Mouse (Mus musculus): ENCODE data around the gene Sco2. TPM values are rescaled to one million over a fixed set of nuclear protein-coding genes. Genes with fewer than 3 reads are reported as not detected.

Sco2 gene
- polyA plus RNA-seq (2014; fragmentation: Nextera tagmentation; extraction: Ambion mirVana), result 8.1 and 9.7 TPM in 2 replicates

DNA sequence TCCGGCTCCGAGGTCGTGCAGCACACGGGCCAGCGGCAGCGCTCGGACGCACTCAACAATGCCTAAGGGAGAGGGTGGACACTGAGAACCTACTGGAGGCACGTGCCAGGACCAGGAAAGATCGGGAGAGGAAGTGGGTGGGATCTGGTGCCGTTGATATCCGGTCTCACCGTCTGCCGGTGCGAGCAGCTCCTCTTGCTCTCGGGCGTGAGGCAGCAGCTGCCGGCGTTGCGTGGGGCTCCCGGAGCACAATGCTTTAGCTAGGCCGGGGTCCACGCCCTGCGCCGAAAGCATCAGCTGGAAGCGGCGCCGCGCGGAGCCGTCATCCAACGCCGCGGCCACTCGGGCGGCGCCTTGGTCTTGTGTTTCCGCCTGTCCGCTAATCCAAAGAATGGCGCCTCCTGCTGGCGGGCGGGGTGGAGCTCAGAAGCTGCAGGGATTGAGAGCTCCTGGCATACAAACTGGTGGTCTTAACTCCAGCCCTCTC lies at the start of gene Sco2:
Sco2 (minus strand) TSS at position 85 of the 487 bp plus-strand sequence.
- peaks cover 31% of the 10 kb centered on the region for H3K36me3 ChIP-seq (ENCODE audit: control insufficient read depth, insufficient read depth, low read length)
- H3K9ac ChIP-seq (ENCODE audit: low read depth, low read length), result peak within 1 kb of the TSS; percentile 78
- under 1% methylated on average over 42 of the region's 42 CpGs for WGBS
- no peaks in the 10 kb centered on the region for H3K9me3 ChIP-seq (ENCODE audit: control insufficient read depth, low read length)
- peak within 1 kb of the TSS; percentile 64 for H3K4me3 ChIP-seq (ENCODE audit: low read depth, low read length)
- DNase-seq (ENCODE audit: low spot score) (peak; percentile 97), ATAC-seq (replicated peaks; ENCODE audit: low FRiP score) (peak; percentile 76)
- H3K27ac ChIP-seq (ENCODE audit: low read depth, low read length), result peak within 1 kb of the TSS; percentile 89
- H3K4me2 ChIP-seq, result peak within 1 kb of the TSS; percentile 64
- H3K4me1 ChIP-seq (replicated peaks; ENCODE audit: control insufficient read depth, insufficient read depth, low read length), result peaks cover 19% of the 10 kb centered on the region
- peaks cover 28% of the 10 kb centered on the region for H3K27me3 ChIP-seq (replicated peaks; ENCODE audit: control insufficient read depth, insufficient read depth, low read length)

DNA sequence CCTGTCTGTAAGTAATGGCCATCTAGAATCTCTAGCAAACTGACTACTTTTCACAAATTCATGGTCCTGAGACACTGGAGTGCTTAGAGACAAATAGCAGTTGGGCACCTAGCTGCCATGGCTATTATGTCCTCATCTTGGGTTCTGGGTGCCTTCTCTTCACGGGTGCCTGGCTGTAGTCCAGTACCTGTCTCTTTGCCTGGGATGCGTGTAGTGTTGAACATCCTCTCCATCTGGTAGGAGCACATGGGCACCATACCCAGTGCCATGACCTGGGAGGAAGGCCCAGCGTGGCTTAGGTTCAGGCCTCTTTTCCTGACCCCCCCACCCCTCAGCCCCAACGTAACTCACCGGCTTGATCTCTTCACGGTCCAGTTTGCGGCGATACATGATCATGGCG lies 48.3 kb upstream of the Sco2 start:
- Histone ChIP-seq H3K27ac (ENCODE audit: low read depth, low read length) (no peak overlapping the region), H3K27me3 (replicated peaks; ENCODE audit: control insufficient read depth, insufficient read depth, low read length) (no peaks in the 10 kb centered on the region), H3K4me2 (no peak overlapping the region), H3K4me3 (ENCODE audit: low read depth, low read length) (no peak overlapping the region), H3K36me3 (ENCODE audit: control insufficient read depth, insufficient read depth, low read length) (peaks cover 8% of the 10 kb centered on the region; the same call in 1 of the 2 replicates), H3K4me1 (replicated peaks; ENCODE audit: control insufficient read depth, insufficient read depth, low read length) (peaks cover 3% of the 10 kb centered on the region), H3K9ac (ENCODE audit: low read depth, low read length) (no peak overlapping the region), H3K9me3 (ENCODE audit: control insufficient read depth, low read length) (no peaks in the 10 kb centered on the region)
- ATAC-seq (replicated peaks; ENCODE audit: low FRiP score), result no peak
- DNase-seq (ENCODE audit: low spot score), result no peak
- 90% methylated on average over 9 of the region's 9 CpGs for WGBS

DNA sequence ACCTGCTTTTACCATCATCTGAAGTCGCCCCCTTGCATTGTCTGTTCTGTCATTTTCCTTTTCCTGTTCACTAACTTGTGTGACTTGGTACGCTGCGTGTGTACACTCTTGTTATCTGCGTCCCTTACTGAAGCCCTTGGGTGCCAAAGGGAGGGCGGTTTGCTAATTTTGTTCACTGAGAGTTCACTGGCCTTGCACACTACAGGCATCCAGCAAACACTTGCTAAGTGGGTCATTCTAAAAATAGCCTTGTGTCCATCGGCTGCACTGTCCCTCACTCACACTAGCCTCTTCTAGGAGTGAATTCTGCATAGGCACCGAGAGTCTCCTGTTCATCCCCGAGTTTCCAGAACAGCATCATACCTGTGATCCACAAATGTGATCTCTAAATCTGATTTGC lies 41.6 kb upstream of the Sco2 start:
- WGBS, result 84% methylated on average over 8 of the region's 8 CpGs
- no peaks in the 10 kb centered on the region for H3K27me3 ChIP-seq (replicated peaks; ENCODE audit: control insufficient read depth, insufficient read depth, low read length)
- H3K36me3 ChIP-seq (ENCODE audit: control insufficient read depth, insufficient read depth, low read length), result peaks cover 7% of the 10 kb centered on the region; the same call in 1 of the 2 replicates
- H3K9me3 ChIP-seq (ENCODE audit: control insufficient read depth, low read length), result no peaks in the 10 kb centered on the region
- no peak for DNase-seq (ENCODE audit: low spot score)
- H3K4me3 ChIP-seq (ENCODE audit: low read depth, low read length), result no peak overlapping the region
- H3K4me1 ChIP-seq (replicated peaks; ENCODE audit: control insufficient read depth, insufficient read depth, low read length), result no peaks in the 10 kb centered on the region
- ATAC-seq (replicated peaks; ENCODE audit: low FRiP score), result no peak
- no peak overlapping the region for H3K4me2 ChIP-seq
- H3K9ac ChIP-seq (ENCODE audit: low read depth, low read length), result no peak overlapping the region
- no peak overlapping the region for H3K27ac ChIP-seq (ENCODE audit: low read depth, low read length)

DNA sequence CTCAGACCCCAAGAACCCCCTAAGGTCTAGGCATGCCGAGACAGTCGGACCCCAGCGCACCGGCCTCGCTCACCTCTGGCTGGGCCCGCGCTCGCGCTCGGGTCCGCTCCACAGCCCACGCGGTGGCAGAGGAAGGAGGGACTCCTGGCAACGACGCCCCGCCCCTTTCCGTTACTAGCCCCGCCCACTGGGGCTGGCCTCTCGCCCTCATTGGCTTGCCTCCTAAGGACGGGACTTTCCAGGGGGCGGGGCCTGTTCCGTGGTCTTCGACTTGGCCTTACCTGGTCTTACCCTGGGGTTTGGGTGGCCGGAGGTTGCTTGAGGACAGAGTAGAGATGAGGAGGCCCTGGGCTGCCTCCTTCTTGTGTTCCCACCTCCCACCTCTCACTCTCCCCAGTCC lies 36.5 kb upstream of the Sco2 start, which contains the start of gene Syce3:
Syce3 (minus strand) TSS at position 386 of the 400 bp plus-strand sequence.
- H3K9me3 ChIP-seq (ENCODE audit: control insufficient read depth, low read length), result 0 out of 2 replicates have a peak, but pooled peaks cover 3% of the 10 kb centered on the region
- no peaks in the 10 kb centered on the region for H3K4me1 ChIP-seq (replicated peaks; ENCODE audit: control insufficient read depth, insufficient read depth, low read length)
- H3K9ac ChIP-seq (ENCODE audit: low read depth, low read length), result no peak within 1 kb of the TSS
- H3K4me3 ChIP-seq (ENCODE audit: low read depth, low read length), result no peak within 1 kb of the TSS
- no peak within 1 kb of the TSS for H3K4me2 ChIP-seq
- 0 out of 2 replicates have a peak, but pooled peaks have one; percentile 26 for ATAC-seq (replicated peaks; ENCODE audit: low FRiP score)
- WGBS, result 73% methylated on average over 23 of the region's 24 CpGs
- H3K27ac ChIP-seq (ENCODE audit: low read depth, low read length), result no peak within 1 kb of the TSS
- no peaks in the 10 kb centered on the region for H3K27me3 ChIP-seq (replicated peaks; ENCODE audit: control insufficient read depth, insufficient read depth, low read length)
- no peaks in the 10 kb centered on the region for H3K36me3 ChIP-seq (ENCODE audit: control insufficient read depth, insufficient read depth, low read length)
- DNase-seq (ENCODE audit: low spot score), result no peak

DNA sequence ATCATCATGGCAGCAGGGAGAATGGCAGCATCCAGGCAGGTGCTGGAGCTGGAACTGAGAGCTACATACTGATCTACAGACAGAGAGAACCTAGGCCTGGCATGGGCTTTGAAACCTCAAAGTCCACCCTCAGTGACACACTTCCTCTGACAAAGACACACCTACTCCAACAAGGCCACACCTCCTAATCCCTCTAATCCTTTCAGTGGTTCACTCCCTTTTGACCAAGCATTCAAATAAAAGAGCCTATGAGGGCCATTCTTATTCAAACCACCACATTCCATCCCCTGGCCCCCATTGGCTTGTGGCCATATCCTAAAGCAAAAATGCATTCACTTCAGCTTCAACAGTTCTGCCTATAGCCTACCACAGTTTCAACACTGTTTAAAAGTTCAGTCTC lies 33.0 kb upstream of the Sco2 start:
- no peaks in the 10 kb centered on the region for H3K27me3 ChIP-seq (replicated peaks; ENCODE audit: control insufficient read depth, insufficient read depth, low read length)
- no peak overlapping the region for H3K4me2 ChIP-seq
- no peaks in the 10 kb centered on the region for H3K36me3 ChIP-seq (ENCODE audit: control insufficient read depth, insufficient read depth, low read length)
- ATAC-seq (replicated peaks; ENCODE audit: low FRiP score), result no peak
- no peaks in the 10 kb centered on the region for H3K4me1 ChIP-seq (replicated peaks; ENCODE audit: control insufficient read depth, insufficient read depth, low read length)
- H3K9ac ChIP-seq (ENCODE audit: low read depth, low read length), result no peak overlapping the region
- DNase-seq (ENCODE audit: low spot score), result no peak
- no peak overlapping the region for H3K4me3 ChIP-seq (ENCODE audit: low read depth, low read length)
- 0 out of 2 replicates have a peak, but pooled peaks cover 3% of the 10 kb centered on the region for H3K9me3 ChIP-seq (ENCODE audit: control insufficient read depth, low read length)
- H3K27ac ChIP-seq (ENCODE audit: low read depth, low read length), result no peak overlapping the region

DNA sequence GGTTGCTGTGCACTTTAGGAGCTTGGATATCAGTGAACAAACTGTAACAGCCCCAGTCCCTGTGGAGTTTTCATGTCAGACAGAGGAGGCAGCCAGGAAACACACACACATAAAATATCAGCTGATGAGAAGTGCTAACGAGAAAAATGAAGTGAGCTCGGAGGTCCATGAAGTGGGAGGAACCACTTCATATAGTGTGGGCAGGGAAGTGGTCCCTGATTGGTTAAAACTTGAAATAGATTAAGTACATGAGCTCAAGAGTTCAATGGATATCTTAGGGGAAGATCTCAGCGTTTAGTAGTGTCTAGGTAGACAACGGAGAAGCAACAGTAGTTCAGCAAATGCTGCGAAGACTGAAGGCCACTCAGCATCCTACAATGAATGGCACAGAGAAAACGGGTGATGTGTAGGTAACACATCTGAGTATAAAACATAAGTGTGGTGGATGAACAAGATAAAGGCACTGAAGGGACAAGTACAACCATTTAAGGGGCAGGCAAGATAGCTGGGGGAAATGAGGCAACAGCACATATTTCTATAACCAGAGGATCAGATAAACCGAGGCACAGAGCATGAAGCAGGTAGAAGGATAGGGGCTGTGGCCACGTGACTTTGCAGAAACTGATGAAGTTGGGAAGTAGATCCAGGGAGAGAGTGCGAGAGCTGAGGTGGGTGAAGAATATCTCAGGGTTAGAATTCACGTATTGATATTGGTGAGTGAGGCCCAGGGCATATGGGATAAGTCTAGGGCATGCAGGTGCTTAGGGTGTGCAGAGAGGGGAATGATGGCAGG lies 31.4 kb upstream of the Sco2 start:
- H3K4me1 ChIP-seq (replicated peaks; ENCODE audit: control insufficient read depth, insufficient read depth, low read length), result no peaks in the 10 kb centered on the region
- no peaks in the 10 kb centered on the region for H3K27me3 ChIP-seq (replicated peaks; ENCODE audit: control insufficient read depth, insufficient read depth, low read length)
- H3K27ac ChIP-seq (ENCODE audit: low read depth, low read length), result no peak overlapping the region
- no peak overlapping the region for H3K4me2 ChIP-seq
- 0 out of 2 replicates have a peak, but pooled peaks cover under 1% of the 10 kb centered on the region for H3K9me3 ChIP-seq (ENCODE audit: control insufficient read depth, low read length)
- no peak overlapping the region for H3K9ac ChIP-seq (ENCODE audit: low read depth, low read length)
- H3K4me3 ChIP-seq (ENCODE audit: low read depth, low read length), result no peak overlapping the region
- DNase-seq (ENCODE audit: low spot score), result no peak
- WGBS, result 74% methylated on average over 10 of the region's 10 CpGs
- H3K36me3 ChIP-seq (ENCODE audit: control insufficient read depth, insufficient read depth, low read length), result no peaks in the 10 kb centered on the region
- ATAC-seq (replicated peaks; ENCODE audit: low FRiP score), result no peak

DNA sequence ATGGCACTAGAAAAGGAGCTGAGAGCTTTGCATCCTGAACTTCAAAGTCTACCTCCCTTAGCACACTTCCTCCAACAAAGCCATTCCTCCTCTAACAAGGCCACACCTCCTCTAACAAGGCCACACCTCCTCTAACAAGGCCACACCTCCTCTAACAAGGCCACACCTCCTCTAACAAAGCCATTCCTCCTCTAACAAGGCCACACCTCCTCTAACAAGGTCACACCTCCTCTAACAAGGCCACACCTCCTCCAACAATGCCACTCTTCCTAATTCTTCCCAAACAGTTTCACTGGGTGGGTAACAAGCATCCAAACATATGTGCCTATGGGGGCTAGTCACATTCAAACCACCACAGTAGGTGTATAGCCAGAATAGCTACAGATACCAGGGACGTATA lies 28.8 kb upstream of the Sco2 start:
- Histone ChIP-seq H3K4me2 (no peak overlapping the region), H3K27ac (ENCODE audit: low read depth, low read length) (no peak overlapping the region), H3K9me3 (ENCODE audit: control insufficient read depth, low read length) (no peaks in the 10 kb centered on the region), H3K36me3 (ENCODE audit: control insufficient read depth, insufficient read depth, low read length) (no peaks in the 10 kb centered on the region), H3K27me3 (replicated peaks; ENCODE audit: control insufficient read depth, insufficient read depth, low read length) (no peaks in the 10 kb centered on the region), H3K4me3 (ENCODE audit: low read depth, low read length) (no peak overlapping the region), H3K9ac (ENCODE audit: low read depth, low read length) (no peak overlapping the region), H3K4me1 (replicated peaks; ENCODE audit: control insufficient read depth, insufficient read depth, low read length) (no peaks in the 10 kb centered on the region)
- WGBS, result 86% methylated on average over 1 of the region's 1 CpGs
- DNase-seq (ENCODE audit: low spot score), result no peak
- no peak for ATAC-seq (replicated peaks; ENCODE audit: low FRiP score)

DNA sequence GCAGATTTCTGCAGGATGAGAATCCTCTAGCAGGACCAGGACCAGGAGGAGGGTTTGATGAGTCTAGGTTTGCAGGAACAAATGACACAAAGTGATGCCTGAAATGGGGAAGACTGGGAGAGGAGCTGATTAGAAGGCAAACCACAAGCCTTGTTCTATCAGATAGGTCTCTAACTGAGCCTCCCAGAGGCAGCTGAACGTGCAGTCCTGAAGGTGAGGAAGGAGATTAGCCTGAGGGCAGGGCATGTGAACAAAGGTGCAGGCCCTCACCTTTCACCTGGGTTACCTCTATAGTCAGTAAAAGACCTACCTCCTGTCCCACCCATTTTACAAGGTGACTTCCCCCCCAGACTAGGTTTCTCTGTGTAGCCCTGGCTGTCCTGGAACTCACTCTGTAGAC lies 26.1 kb upstream of the Sco2 start:
- Histone ChIP-seq H3K4me2 (no peak overlapping the region), H3K36me3 (ENCODE audit: control insufficient read depth, insufficient read depth, low read length) (no peaks in the 10 kb centered on the region), H3K27me3 (replicated peaks; ENCODE audit: control insufficient read depth, insufficient read depth, low read length) (no peaks in the 10 kb centered on the region), H3K9ac (ENCODE audit: low read depth, low read length) (no peak overlapping the region), H3K4me1 (replicated peaks; ENCODE audit: control insufficient read depth, insufficient read depth, low read length) (no peaks in the 10 kb centered on the region), H3K9me3 (ENCODE audit: control insufficient read depth, low read length) (no peaks in the 10 kb centered on the region), H3K4me3 (ENCODE audit: low read depth, low read length) (no peak overlapping the region), H3K27ac (ENCODE audit: low read depth, low read length) (no peak overlapping the region)
- WGBS, result 35% methylated on average over 1 of the region's 1 CpGs
- no peak for DNase-seq (ENCODE audit: low spot score)
- no peak for ATAC-seq (replicated peaks; ENCODE audit: low FRiP score)

DNA sequence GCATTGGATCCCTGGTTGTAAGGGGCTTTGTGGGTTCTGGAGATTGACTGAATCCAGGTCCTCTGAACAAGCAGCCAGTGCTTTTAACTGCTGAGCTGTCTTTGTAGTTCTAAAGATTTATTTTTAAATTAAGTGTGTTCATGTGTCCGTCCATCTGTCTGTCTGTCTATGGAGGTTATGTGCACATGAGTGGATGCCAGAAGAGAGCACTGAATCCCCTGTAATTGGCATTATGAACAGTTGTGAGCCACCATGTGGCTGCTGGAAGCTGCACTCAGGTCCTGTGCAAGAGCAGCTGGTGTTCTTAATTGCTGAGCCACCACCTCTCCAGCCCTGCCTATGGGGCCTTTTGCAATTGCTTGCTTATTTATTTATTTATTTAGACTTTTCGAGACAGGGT lies 24.5 kb upstream of the Sco2 start:
- Histone ChIP-seq H3K4me3 (ENCODE audit: low read depth, low read length) (no peak overlapping the region), H3K9me3 (ENCODE audit: control insufficient read depth, low read length) (no peaks in the 10 kb centered on the region), H3K4me2 (no peak overlapping the region), H3K27ac (ENCODE audit: low read depth, low read length) (no peak overlapping the region), H3K36me3 (ENCODE audit: control insufficient read depth, insufficient read depth, low read length) (no peaks in the 10 kb centered on the region), H3K9ac (ENCODE audit: low read depth, low read length) (no peak overlapping the region), H3K27me3 (replicated peaks; ENCODE audit: control insufficient read depth, insufficient read depth, low read length) (no peaks in the 10 kb centered on the region), H3K4me1 (replicated peaks; ENCODE audit: control insufficient read depth, insufficient read depth, low read length) (no peaks in the 10 kb centered on the region)
- DNase-seq (ENCODE audit: low spot score) (no peak), ATAC-seq (replicated peaks; ENCODE audit: low FRiP score) (no peak)
- 75% methylated on average over 2 of the region's 2 CpGs for WGBS

Data from liver, embryonic 11.5 days (tissue).